Mouse (Mus musculus): ENCODE results near the gene Itgb7. TPM values are rescaled to one million over a fixed set of nuclear protein-coding genes. Genes with fewer than 3 reads are reported as not detected.

Gene Itgb7
- polyA plus RNA-seq (2012; rRNA removed), result 0.44 and 1.0 TPM in 2 replicates

DNA sequence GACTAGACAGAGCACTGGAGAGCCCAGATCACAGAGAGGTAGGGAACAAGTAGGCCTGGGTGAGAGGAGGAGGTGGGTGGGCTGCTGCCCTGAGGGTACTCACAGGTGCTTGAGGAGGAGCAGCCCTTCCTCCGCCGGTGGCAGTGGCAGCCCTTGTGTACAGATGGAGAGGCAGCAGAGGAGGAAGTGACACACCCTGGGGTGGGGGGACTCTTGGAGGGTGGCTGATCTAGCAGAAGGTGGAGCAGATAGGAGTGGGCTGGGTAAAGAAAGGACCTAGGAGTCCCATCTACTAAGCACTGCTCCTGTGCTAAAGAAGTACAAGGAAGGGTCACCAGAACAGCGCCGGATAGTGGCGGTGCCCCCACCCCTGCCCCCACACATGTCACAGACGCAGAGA lies at the start of gene Itgb7:
TSS of gene Itgb7 (minus strand) at position 197 of the 400 bp plus-strand sequence.

DNA sequence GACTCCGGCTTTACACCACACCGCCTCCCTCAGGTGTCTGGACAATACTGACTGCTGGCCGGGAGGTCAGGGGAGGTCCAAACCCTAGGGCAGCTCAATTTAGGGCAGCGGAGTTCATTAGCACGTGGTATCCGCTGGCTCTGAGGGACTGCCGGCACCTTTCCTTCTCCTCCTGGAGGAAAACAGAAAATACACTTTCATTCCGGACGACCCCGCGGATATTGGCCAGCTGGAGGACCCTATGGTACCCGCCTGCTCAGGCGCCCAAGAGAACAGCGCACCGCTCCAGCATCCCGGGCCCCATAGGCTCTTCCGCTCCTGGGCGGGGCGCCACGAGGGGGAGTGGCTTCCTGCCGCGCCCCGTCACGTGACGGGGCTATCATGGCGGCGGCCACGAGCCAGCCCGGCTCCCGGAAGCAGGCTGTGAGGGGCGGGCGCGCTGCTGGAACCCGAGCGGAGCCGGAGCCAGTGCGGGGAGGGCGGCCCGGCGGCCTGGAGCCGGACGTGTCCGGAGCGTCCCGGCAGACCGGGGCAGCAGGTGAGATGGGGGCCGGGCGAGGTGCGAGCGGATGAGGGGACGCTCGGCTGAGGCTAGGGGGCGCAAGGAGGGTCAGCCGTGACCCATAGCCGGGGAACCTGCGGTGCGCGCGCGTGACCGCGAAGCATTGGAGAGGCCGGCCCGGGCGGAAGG lies 47.5 kb upstream of the Itgb7 start, which contains the start of gene Mfsd5:
TSS of gene Mfsd5 (plus strand) at position 363 of the 691 bp plus-strand sequence.

DNA sequence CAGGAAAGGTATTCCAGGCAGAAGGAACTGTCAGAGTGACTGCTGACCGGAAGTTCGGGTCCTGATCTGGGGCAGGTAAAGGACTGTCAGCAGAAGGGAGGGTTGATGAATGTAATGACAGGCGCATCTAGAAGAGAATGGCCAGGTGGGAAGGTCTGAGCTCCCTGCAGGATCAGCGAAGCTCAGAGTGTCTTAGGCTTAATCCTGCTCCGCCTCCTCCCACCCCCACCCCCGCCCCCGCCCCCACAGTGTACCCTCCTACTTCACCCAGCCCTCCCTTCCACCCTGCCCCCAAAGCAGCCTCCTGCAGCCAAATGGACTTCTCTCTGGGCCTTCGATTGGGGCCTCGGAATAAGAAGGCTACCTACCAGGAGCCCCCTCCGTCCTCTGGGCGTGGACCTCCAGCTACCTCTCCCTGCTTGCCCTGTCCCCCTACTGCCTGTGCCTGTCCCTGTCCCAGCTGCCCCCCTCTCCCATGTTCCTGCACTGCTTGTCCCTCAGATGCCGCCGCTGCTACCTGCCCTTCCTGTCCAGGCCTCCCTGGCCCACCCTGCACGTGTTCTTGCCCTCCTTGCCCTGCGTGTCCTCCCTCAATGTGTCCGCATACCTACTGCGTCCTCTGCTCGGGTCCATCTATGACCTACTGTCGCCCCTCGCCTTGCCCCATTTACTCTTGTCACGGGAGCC lies 38.7 kb upstream of the Itgb7 start, which contains the start of gene Gm9918:
TSS of gene Gm9918 (plus strand) at position 290 of the 687 bp plus-strand sequence.

DNA sequence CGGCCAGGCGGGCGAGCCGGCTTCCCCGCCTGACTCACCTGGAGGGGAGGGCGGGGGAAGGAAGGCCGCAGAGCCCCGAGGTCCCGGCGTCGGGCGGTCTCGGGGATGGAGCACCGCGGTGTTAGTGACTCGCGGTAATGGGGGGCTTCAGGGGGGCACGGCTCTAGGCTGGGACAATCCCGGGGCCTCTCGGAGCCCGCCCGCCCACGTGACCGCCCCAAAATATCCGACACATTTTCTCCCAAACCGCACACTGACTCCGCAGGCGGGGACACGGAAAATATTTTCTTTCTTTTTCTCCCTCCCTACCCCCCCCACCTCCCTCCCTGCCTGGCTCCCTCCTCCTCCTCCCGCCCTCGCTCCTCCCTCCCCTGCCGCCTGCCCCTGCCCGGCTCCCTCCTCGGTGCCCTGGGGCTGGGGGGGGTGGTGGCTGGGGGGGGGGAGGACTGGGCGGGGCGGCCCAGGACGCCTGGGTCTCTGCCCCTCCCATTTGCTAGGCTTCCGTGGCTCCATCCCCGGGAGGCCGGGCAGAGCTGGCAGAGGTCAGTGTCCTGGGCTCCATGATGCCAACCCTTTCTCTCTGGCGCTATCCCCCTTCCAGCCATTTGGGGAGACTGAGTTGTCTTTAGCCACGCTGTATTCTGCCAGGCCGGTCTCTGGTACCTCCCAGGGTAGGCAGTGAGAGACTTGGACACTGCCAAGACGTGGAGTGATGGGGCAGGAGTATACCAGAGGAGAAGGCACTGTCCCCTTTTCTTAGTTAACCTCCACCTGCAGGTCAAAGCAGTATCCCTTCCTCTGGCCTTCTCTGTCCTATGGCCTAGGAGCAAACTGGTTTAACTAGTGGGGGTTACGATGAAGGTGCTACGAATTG lies 25.7 kb upstream of the Itgb7 start, which contains the start of gene Rarg:
TSS of gene Rarg (minus strand) at position 316 of the 874 bp plus-strand sequence.

DNA sequence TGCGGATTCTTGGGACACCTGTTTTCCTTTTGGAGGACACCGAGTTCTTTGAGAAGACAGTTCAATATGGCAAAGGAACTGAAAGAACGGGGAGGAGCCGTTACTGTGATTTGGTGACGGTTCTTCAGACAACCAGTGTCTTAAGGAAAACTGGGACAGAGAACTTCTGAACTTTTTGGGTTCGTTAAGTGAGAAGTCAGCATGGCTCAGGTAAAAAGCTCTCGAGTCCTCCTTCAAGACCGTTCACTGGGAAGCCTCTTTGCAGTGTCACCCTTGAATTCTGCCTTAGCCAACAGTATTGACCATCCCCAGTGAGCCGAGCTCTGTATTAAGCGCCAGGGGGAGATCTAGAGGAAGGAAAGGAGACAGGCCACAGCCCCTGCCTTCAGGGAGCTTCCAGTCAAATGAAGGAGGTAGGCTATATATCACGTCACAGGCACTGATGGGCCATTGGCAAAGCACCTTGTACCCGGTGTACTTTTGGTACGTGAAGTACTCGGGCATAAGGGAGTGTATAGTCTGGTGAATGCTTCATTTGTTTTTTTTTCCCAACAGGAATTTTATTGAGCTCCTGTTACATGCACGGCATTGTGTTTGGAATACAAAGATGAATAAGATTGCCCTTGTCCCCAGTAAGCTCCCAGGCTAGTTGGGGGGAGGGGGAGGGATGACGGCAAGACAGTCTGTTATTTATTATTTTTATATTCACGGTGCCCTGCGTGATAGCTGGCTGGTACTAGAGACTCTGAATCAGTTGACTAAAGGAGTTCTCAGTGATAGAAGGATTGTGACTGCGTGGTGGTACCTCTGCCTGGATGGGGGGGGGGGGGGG lies 26.9 kb downstream of the Itgb7 start, which contains the start of gene Csad:
TSS of gene Csad (minus strand) at position 51 of the 832 bp plus-strand sequence.

DNA sequence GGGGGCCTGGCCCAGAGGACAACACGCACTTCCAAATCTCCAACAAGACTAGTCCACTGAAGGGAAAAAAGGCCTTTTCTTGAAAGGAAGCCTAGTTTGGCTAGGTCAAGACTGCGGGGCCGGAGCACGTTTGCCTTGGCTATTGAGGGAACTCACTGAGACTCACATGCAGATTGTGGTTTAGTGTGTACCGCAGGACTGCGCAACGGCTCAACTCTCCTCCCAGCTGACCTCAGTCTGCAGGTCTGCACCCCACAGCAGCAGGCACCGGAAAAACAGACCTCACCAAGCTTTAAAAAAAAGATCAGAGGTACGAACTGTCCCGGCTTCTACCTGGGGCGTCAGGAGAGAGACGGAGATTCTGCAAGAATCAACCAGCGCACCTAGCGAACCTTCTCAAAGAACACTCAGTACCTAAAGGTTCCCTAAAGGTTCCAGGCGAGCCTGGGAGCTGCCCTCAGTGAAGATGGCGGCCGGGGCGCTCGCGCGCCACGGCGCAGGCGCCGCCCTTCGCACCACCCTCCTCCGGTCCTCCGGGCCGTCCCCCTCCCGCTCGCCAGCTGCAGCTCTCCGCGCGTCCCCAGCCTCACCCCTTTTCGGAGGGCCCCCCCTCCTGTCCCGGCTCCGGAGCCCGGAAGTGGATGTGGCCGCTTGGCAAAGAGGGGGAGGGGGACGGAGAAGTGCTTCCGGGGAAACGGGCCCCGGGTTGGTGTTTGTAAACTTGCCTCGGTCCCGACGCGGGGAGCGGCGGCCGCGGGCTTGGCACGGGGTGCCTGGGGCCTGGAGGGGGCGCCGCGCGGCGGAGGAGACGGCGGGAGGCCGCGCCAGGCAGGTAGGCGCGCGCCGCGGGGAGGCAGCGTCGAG lies 28.5 kb downstream of the Itgb7 start, which contains the start of gene Zfp740:
TSS of gene Zfp740 (plus strand) at position 279 of the 864 bp plus-strand sequence.

Other genes with a start within 250 kb of the Itgb7 start
- gene Krt8, start 227.5 kb downstream of the Itgb7 start, polyA plus RNA-seq (2012; rRNA removed), result 2.3 and 7.2 TPM in 2 replicates
- 2.3 and 5.3 TPM in 2 replicates for gene Krt18, start 203.8 kb downstream of the Itgb7 start, polyA plus RNA-seq (2012; rRNA removed)
- 183 TPM in 2 replicates for gene Eif4b, start 158.2 kb downstream of the Itgb7 start, polyA plus RNA-seq (2012; rRNA removed)
- 15.9 and 36.1 TPM in 2 replicates for gene Tns2, start 131.5 kb downstream of the Itgb7 start, polyA plus RNA-seq (2012; rRNA removed)
- gene Spryd3, start 95.7 kb downstream of the Itgb7 start, polyA plus RNA-seq (2012; rRNA removed), result 61.2 and 70.4 TPM in 2 replicates
- 0.98 and 2.7 TPM in 2 replicates for gene Igfbp6, start 87.6 kb downstream of the Itgb7 start, polyA plus RNA-seq (2012; rRNA removed)
- gene Soat2, start 81.4 kb downstream of the Itgb7 start, polyA plus RNA-seq (2012; rRNA removed), result 0.20 and 0.25 TPM in 2 replicates
- gene Zfp740, start 28.7 kb downstream of the Itgb7 start, polyA plus RNA-seq (2012; rRNA removed), result 104 and 115 TPM in 2 replicates
- gene Csad, start 27.2 kb downstream of the Itgb7 start, polyA plus RNA-seq (2012; rRNA removed), result 53.4 and 66.2 TPM in 2 replicates
- gene Rarg, start 25.6 kb upstream of the Itgb7 start, polyA plus RNA-seq (2012; rRNA removed), result 10.4 and 29.3 TPM in 2 replicates
- 0.32 and 0.73 TPM in 2 replicates for gene Gm9918, start 38.6 kb upstream of the Itgb7 start, polyA plus RNA-seq (2012; rRNA removed)
- gene Mfsd5, start 47.5 kb upstream of the Itgb7 start, polyA plus RNA-seq (2012; rRNA removed), result 39.0 and 40.3 TPM in 2 replicates
- gene Espl1, start 64.3 kb upstream of the Itgb7 start, polyA plus RNA-seq (2012; rRNA removed), result 16.3 and 17.7 TPM in 2 replicates
- gene Pfdn5, start 94.2 kb upstream of the Itgb7 start, polyA plus RNA-seq (2012; rRNA removed), result 418 and 443 TPM in 2 replicates
- gene Myg1, start 99.8 kb upstream of the Itgb7 start, polyA plus RNA-seq (2012; rRNA removed), result 116 and 117 TPM in 2 replicates
- gene Aaas, start 118.8 kb upstream of the Itgb7 start, polyA plus RNA-seq (2012; rRNA removed), result 49.4 and 50.3 TPM in 2 replicates
- 4.1 and 7.9 TPM in 2 replicates for gene Sp7, start 135.2 kb upstream of the Itgb7 start, polyA plus RNA-seq (2012; rRNA removed)
- gene Sp1, start 174.2 kb upstream of the Itgb7 start, polyA plus RNA-seq (2012; rRNA removed), result 21.8 TPM in 2 replicates
- 0.58 and 0.82 TPM in 2 replicates for gene Amhr2, start 213.4 kb upstream of the Itgb7 start, polyA plus RNA-seq (2012; rRNA removed)
- gene Prr13, start 227.1 kb upstream of the Itgb7 start, polyA plus RNA-seq (2012; rRNA removed), result 98.8 and 101 TPM in 2 replicates
- gene Pcbp2, start 238.6 kb upstream of the Itgb7 start, polyA plus RNA-seq (2012; rRNA removed), result 555 and 600 TPM in 2 replicates